Mouse (Mus musculus) limb, embryonic 12.5 days (tissue): Measurements from ENCODE around the gene Pdhx. TPM values are rescaled to one million over a fixed set of nuclear protein-coding genes. Genes with fewer than 3 reads are reported as not detected.

Experiments
- ATAC-seq: fragments of 200-750 bp; cut with Nextera tagmentation; 2 replicates; pipeline ENCODE4 v1.8.0; 2017; ENCODE audit warnings: low read depth, moderate TSS enrichment; ENCODE audit not compliant: insufficient number of reproducible peaks, insufficient read depth, low FRiP score, low TSS enrichment
- H3K27ac ChIP-seq: fragments of 300-500 bp; sonication (generic); 2 replicates; pipeline ENCODE4 v1.5.1; 2016; ENCODE audit warnings: mild to moderate bottlenecking, moderate library complexity
- H3K27me3 ChIP-seq: fragments of 300-500 bp; sonication (generic); 2 replicates; pipeline ENCODE4 v1.6.1; 2016; ENCODE audit warnings: mild to moderate bottlenecking, moderate library complexity
- H3K36me3 ChIP-seq: fragments of 300-500 bp; sonication (generic); 2 replicates; pipeline ENCODE4 v1.6.1; 2016; ENCODE audit warnings: mild to moderate bottlenecking, moderate library complexity
- H3K4me1 ChIP-seq: fragments of 300-500 bp; sonication (generic); replicated peaks from 2 replicates; pipeline ENCODE4 v1.6.1; 2016
- H3K4me2 ChIP-seq: fragments of 300-500 bp; sonication (generic); 2 replicates; pipeline ENCODE4 v1.6.1; 2016; ENCODE audit warnings: mild to moderate bottlenecking, moderate library complexity
- H3K4me3 ChIP-seq: fragments of 300-500 bp; sonication (generic); replicated peaks from 2 replicates; pipeline ENCODE4 v1.5.1; 2016; ENCODE audit warnings: mild to moderate bottlenecking
- H3K9ac ChIP-seq: fragments of 300-500 bp; sonication (generic); replicated peaks from 2 replicates; pipeline ENCODE4 v1.6.1; 2016; ENCODE audit warnings: mild to moderate bottlenecking, moderate library complexity
- H3K9me3 ChIP-seq: fragments of 300-500 bp; sonication (generic); 2 replicates; pipeline ENCODE4 v1.6.1; 2016; ENCODE audit warnings: mild to moderate bottlenecking, moderate library complexity
- WGBS: fragments of 180-500 bp; shearing (Covaris S2); methylation state at CpG from one replicate; pipeline ENCODE4 v1.1.7; 2016; 5-methylcytosine and 5-hydroxymethylcytosine counted together
- polyA plus RNA-seq: library from polyadenylated mRNA; unstranded; fragments of >200 nt; fragmentation: Nextera tagmentation; extraction: Ambion mirVana; gene quantifications from 2 replicates; pipeline ENCODE4 v1.2.1, GENCODE M21; 2016

Gene Pdhx
- polyA plus RNA-seq, result 40.5 and 41.6 TPM in 2 replicates

GRCm38 (mm10) chr2:103073219-103073982 is at the start of gene Pdhx, which contains the start of gene Apip:
Pdhx (minus strand) TSS chr2:103073513.
Apip (plus strand) TSS chr2:103073675.
- Histone ChIP-seq H3K9ac (peak within 1 kb of the TSS; percentile 77), H3K36me3 (peaks cover 3% of the 10 kb centered on the region; the same call in 1 of the 2 replicates), H3K4me1 (peaks cover 21% of the 10 kb centered on the region), H3K4me2 (peak within 1 kb of the TSS; percentile 65), H3K9me3 (no peaks in the 10 kb centered on the region; the same call in 1 of the 2 replicates), H3K4me3 (peak within 1 kb of the TSS; percentile 73), H3K27me3 (no peaks in the 10 kb centered on the region), H3K27ac (peak within 1 kb of the TSS; percentile 87)
- peak; percentile 100 for ATAC-seq
- under 1% methylated on average over 55 of the region's 55 CpGs for WGBS

GRCm38 (mm10) chr2:103119197-103119854 is 46.0 kb upstream of the Pdhx start:
- no peak overlapping the region for H3K4me3 ChIP-seq
- no peaks in the 10 kb centered on the region for H3K36me3 ChIP-seq
- H3K27me3 ChIP-seq, result no peaks in the 10 kb centered on the region
- 82% methylated on average over 7 of the region's 7 CpGs for WGBS
- H3K4me1 ChIP-seq, result no peaks in the 10 kb centered on the region
- H3K9me3 ChIP-seq, result no peaks in the 10 kb centered on the region
- H3K4me2 ChIP-seq, result no peak overlapping the region
- H3K27ac ChIP-seq, result no peak overlapping the region
- no peak overlapping the region for H3K9ac ChIP-seq
- ATAC-seq, result no peak

GRCm38 (mm10) chr2:103118324-103119196 is 45.2 kb upstream of the Pdhx start:
- no peak overlapping the region for H3K9ac ChIP-seq
- no peaks in the 10 kb centered on the region for H3K36me3 ChIP-seq
- H3K4me2 ChIP-seq, result no peak overlapping the region
- no peaks in the 10 kb centered on the region for H3K4me1 ChIP-seq
- H3K27ac ChIP-seq, result no peak overlapping the region
- H3K9me3 ChIP-seq, result no peaks in the 10 kb centered on the region
- no peaks in the 10 kb centered on the region for H3K27me3 ChIP-seq
- ATAC-seq, result no peak
- WGBS, result 76% methylated on average over 6 of the region's 6 CpGs
- H3K4me3 ChIP-seq, result no peak overlapping the region

GRCm38 (mm10) chr2:103117212-103117611 is 43.9 kb upstream of the Pdhx start:
- Histone ChIP-seq H3K36me3 (no peaks in the 10 kb centered on the region), H3K4me1 (no peaks in the 10 kb centered on the region), H3K27me3 (no peaks in the 10 kb centered on the region), H3K9me3 (no peaks in the 10 kb centered on the region), H3K27ac (no peak overlapping the region), H3K4me3 (no peak overlapping the region), H3K4me2 (no peak overlapping the region), H3K9ac (no peak overlapping the region)
- ATAC-seq, result no peak
- WGBS, result 80% methylated on average over 5 of the region's 5 CpGs

- WGBS, result 71% methylated on average over 8 of the region's 8 CpGs
These were observed 38.4 kb upstream of the Pdhx start for GRCm38 (mm10) chr2:103111669-103112068.

GRCm38 (mm10) chr2:103106172-103106571 is 32.9 kb upstream of the Pdhx start:
- no peak for ATAC-seq
- Histone ChIP-seq H3K9ac (no peak overlapping the region), H3K27ac (no peak overlapping the region), H3K27me3 (no peaks in the 10 kb centered on the region), H3K9me3 (no peaks in the 10 kb centered on the region), H3K4me2 (no peak overlapping the region), H3K36me3 (no peaks in the 10 kb centered on the region), H3K4me1 (no peaks in the 10 kb centered on the region), H3K4me3 (no peak overlapping the region)
- 88% methylated on average over 2 of the region's 2 CpGs for WGBS

More at GRCm38 (mm10) chr2:103111669-103112068, 38.4 kb upstream of the Pdhx start:
- no peak for ATAC-seq
- H3K4me2 ChIP-seq, result no peak overlapping the region
- no peaks in the 10 kb centered on the region for H3K36me3 ChIP-seq
- H3K4me3 ChIP-seq, result no peak overlapping the region
- H3K27me3 ChIP-seq, result no peaks in the 10 kb centered on the region
- no peaks in the 10 kb centered on the region for H3K9me3 ChIP-seq
- no peak overlapping the region for H3K27ac ChIP-seq
- peaks cover 5% of the 10 kb centered on the region; the same call in 1 of the 2 replicates for H3K4me1 ChIP-seq
- H3K9ac ChIP-seq, result no peak overlapping the region

GRCm38 (mm10) chr2:103102595-103102994 is 29.3 kb upstream of the Pdhx start:
- no peak overlapping the region for H3K9ac ChIP-seq
- no peak overlapping the region for H3K27ac ChIP-seq
- 76% methylated on average over 5 of the region's 5 CpGs for WGBS
- no peaks in the 10 kb centered on the region for H3K4me1 ChIP-seq
- no peak for ATAC-seq
- H3K9me3 ChIP-seq, result no peaks in the 10 kb centered on the region
- H3K4me2 ChIP-seq, result no peak overlapping the region
- H3K4me3 ChIP-seq, result no peak overlapping the region
- H3K36me3 ChIP-seq, result no peaks in the 10 kb centered on the region
- no peaks in the 10 kb centered on the region for H3K27me3 ChIP-seq

- Histone ChIP-seq H3K4me1 (no peaks in the 10 kb centered on the region), H3K27me3 (no peaks in the 10 kb centered on the region), H3K36me3 (peaks cover 59% of the 10 kb centered on the region), H3K4me2 (no peak overlapping the region), H3K4me3 (no peak overlapping the region), H3K9me3 (no peaks in the 10 kb centered on the region), H3K27ac (no peak overlapping the region), H3K9ac (no peak overlapping the region)
- 88% methylated on average over 6 of the region's 6 CpGs for WGBS
- no peak for ATAC-seq
These were observed 16.2 kb upstream of the Pdhx start for GRCm38 (mm10) chr2:103089521-103089920.

- 93% methylated on average over 4 of the region's 4 CpGs for WGBS
- Histone ChIP-seq H3K27me3 (no peaks in the 10 kb centered on the region), H3K27ac (no peak overlapping the region), H3K9ac (no peak overlapping the region), H3K4me3 (no peak overlapping the region), H3K4me1 (no peaks in the 10 kb centered on the region), H3K36me3 (peaks cover 45% of the 10 kb centered on the region), H3K4me2 (no peak overlapping the region), H3K9me3 (no peaks in the 10 kb centered on the region)
- ATAC-seq, result no peak
These were observed 14.8 kb upstream of the Pdhx start for GRCm38 (mm10) chr2:103088099-103088498.

GRCm38 (mm10) chr2:103086432-103086831 is 13.1 kb upstream of the Pdhx start:
- 20% methylated on average over 1 of the region's 1 CpGs for WGBS
- Histone ChIP-seq H3K9me3 (no peaks in the 10 kb centered on the region), H3K36me3 (peaks cover 35% of the 10 kb centered on the region), H3K4me2 (no peak overlapping the region), H3K4me3 (no peak overlapping the region), H3K27me3 (no peaks in the 10 kb centered on the region), H3K9ac (no peak overlapping the region), H3K4me1 (peaks cover 6% of the 10 kb centered on the region; the same call in 1 of the 2 replicates), H3K27ac (no peak overlapping the region)
- ATAC-seq, result no peak

- Histone ChIP-seq H3K4me1 (peaks cover 6% of the 10 kb centered on the region; the same call in 1 of the 2 replicates), H3K9me3 (no peaks in the 10 kb centered on the region), H3K9ac (no peak overlapping the region), H3K4me3 (no peak overlapping the region), H3K27ac (no peak overlapping the region), H3K36me3 (peaks cover 32% of the 10 kb centered on the region), H3K4me2 (no peak overlapping the region), H3K27me3 (no peaks in the 10 kb centered on the region)
- ATAC-seq, result no peak
- 75% methylated on average over 10 of the region's 10 CpGs for WGBS
These were observed 12.3 kb upstream of the Pdhx start for GRCm38 (mm10) chr2:103085633-103086032.
